Mouse (Mus musculus) induced T-regulatory cell, adult 2 months (primary cell): ENCODE results near the gene Sned1.
"Not testable (repeated sequence)": the region's sequence is repeated elsewhere in the genome, so short reads cannot be mapped to it uniquely, and the experiment has no call there.

Experiments
- DNase-seq: peaks from one replicate; pipeline ENCODE4 v3.0.0-alpha.2; 2012; ENCODE audit warnings: low read depth

Gene Sned1

DNA sequence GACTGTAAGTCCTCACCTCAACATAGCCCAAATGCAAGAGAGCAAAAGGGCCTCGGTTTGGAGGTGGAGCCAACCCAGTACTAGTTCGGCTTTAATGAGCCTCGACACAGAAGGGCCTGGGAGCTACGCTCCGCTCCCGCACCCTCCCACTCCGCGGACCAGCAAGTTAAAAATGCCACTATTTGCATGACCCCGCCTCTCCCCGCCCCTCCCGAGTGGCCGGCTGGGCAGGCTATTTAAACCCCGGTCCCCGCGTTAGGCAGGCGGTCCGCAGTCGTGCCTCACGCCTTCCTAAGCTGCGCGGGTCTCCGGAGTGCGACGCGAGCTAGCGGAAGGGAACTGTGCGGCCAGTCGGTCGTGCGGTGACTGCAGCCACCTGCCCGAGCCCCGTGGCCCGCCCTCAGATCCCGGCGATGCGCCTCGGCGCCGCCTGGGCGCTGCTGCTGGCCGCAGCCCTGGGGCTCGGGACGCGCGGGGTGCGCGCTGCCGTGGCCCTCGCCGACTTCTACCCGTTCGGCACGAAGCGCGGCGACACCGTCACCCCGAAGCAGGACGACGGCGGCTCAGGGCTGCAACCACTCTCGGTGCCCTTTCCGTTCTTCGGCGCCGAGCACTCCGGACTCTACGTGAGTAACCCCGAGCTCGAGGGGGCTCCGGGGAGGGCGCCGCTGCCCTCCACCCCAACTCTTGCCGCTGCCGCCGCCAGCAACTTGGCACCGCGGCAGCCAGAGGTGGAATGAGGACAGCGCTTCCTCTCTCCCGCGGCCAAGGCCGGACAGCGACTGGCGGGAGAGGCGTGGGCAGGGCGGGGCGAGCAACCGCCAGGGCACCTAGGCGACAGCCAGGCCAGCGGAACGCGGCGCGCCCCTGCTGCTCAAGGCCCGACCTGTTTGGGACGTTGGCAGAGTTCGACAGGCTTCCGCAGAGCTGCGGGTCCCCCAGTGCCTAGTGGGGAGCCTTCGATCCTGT, at the start of gene Sned1:
Gene Sned1, plus strand, starts transcription at position 266 of the 969 bp plus-strand sequence.
- peak; percentile 4 for DNase-seq

DNA sequence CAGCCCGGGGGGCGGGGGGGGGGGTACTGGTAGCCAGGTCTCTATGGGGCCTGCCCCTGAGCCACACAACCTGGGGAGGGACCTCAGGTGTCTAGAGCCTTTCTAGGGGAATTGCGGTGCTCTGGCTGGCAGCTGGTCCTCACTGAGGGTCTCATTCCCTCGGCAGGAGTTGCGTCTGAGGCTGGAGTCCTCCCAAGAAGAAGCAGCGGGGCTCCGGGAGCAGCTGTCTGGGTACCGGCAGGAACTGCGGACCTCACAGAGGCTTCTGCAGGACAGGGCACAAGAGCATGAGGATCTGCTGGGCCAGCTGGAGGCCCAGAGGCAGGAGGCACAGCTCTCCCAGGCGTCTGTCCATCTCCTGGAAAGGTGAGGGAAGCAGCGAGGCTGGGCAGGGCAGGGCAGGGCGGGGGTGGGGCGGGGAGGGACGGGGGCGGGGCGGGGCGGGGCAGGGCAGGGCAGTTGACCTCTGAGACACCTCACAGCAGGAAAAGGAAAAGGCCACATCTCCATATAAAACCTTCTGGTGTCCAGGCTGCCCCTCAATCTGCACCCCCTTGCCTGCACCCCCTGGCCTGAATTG, 44.8 kb upstream of the Sned1 start:
- no peak for DNase-seq

DNA sequence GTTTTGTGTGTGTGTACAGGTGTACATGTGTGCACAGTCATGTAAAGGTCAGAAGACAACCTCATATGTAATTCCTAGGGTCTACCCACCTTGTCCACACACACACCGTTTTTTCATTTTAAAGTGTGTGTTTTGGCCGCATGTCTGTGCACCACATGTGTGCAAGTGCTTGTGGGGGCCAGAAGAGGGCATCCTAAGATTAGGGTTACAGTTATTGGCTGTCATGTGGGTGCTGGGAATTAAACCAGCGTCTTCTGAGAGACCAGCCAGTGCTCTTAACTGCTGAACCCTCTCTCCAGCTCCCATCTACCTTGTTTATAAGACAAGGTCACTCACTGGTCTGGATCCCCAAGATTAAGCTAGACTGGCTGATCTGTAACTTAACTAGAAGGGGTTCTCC, 40.7 kb upstream of the Sned1 start:
- DNase-seq, result no peak

DNA sequence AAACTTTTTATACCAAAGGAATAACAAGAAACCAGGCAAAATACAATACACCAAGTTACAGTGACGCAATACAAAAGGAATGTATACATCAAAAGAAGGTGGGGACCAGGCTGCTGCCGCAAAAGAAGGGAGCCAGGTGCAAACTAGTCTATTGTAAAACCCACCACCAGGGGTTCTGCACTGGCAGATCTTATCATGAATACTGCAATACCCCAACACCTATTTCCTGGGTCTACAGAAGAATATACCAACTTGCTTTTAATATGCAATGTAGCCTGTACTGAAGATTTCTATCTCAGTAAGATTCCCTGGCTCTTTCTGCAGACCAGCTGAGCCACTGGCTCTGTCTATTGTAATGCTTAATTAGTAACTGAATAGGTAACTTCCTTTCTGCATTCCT, 38.2 kb upstream of the Sned1 start:
- DNase-seq, result not testable (repeated sequence)

DNA sequence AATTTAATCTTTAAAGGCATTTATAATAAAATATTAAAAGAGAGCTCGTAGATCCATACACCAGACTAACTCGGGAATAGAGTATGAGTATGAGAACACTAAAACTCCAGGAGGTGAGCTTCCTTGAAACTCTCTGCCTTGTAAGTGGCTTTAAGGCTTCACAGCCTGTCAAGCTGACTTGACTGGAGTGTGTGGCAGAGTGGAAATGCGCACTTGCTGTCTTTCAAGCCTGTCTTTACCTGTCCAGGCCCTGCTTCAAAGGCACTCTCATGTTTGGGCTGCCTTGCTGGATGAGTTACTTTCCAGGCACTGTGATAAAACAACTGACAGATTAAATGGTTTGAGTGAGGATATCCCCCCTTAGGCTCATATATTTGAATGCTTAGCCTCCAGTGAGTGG, 37.7 kb upstream of the Sned1 start:
- no peak for DNase-seq

DNA sequence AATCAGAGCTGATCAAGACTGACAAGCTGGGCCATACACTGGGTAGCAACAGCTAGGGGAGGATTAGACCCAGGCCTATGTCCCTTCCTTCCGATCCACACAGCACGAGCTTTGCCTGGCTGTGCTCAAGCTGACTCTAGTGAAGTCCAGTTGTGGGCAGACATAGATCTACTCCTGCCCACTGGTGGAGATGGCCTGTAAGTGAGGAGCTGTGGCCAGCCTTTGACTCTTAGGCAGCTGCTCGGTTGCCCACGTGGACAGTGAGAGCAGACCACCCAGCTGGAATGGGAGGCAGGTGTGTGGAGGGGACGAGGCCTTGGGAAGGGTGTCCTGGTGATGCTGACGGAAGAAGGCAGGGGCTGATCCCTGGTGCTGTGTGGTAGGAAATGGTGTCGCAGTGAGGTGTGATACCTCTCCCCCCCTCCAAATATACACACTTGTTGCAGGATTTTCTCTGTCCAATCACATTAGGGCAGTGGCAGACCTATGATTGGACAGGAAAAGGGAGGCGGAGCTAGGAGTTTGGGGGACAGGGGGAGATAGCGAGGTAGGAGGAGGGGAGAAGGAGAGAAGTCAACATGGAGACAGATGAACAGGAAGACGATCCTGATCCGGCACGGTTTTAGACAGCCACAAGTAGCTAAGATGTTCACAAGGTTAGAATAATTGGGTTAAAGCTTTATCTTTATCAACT, 29.2 kb upstream of the Sned1 start:
- no peak for DNase-seq

DNA sequence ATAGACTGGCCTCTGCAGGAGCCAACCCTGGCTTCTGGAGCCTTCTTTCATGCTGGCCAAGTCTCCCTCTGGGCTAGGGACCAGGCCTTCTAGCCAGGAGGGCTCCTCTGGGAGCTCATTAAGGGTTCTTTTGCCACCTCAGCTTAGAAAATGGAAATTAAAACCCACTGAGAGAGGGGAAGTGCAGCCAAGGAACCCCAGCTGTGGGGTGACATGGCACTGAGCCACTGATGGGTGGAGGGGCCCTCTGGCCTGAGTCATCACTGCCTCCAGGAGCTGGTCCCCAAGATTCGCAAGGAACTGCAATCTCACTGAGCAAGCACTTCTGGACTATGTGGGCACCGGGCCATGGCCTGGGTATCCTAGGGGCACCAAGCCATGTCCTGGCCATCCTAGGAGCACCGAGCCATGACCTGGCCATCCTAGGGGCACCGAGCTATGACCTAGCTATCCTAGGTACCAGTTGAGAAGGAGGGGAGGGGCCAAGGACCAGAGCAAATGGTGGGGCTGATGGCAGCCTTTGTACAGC, 28.0 kb upstream of the Sned1 start:
- no peak for DNase-seq

DNA sequence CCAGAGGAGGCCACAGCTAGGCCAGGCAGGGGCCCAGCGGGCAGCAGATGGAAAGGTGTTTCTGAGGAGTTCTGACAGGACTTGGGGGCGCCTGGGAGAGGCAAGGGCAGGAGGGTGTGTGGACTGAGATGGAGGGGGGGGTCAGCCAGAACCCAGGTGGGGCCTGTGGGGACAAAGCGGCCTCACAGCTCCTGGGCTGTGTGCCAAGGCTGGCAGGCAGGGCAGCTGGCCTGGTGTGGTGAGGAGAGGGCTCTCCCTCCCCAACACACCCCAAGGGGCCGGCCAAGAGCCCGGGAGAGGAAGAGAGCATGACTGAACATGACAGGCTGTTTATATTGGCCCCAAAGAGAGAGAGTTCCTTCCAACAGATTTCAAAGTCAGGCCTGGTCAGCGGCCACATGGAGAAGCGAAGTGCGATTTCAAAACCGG, 25.4 kb upstream of the Sned1 start:
- no peak for DNase-seq

DNA sequence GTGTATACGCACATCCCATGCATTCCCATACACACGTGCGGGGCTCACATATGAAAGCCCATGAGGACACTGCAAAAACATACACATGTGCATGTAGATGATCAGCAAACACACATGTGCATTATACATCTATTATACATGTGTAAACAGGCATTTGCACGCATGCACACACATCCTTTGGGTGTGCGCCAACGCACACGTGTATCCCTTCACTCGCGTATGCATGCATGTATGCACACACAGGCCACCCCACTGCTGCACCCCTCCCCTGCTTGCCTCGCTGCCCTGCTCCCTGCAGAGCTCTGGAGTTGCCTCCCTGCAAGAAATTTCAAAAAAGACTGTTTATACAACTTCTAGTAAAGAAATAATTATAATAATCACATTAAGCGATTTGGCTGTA, 24.6 kb upstream of the Sned1 start:
- DNase-seq, result no peak

DNA sequence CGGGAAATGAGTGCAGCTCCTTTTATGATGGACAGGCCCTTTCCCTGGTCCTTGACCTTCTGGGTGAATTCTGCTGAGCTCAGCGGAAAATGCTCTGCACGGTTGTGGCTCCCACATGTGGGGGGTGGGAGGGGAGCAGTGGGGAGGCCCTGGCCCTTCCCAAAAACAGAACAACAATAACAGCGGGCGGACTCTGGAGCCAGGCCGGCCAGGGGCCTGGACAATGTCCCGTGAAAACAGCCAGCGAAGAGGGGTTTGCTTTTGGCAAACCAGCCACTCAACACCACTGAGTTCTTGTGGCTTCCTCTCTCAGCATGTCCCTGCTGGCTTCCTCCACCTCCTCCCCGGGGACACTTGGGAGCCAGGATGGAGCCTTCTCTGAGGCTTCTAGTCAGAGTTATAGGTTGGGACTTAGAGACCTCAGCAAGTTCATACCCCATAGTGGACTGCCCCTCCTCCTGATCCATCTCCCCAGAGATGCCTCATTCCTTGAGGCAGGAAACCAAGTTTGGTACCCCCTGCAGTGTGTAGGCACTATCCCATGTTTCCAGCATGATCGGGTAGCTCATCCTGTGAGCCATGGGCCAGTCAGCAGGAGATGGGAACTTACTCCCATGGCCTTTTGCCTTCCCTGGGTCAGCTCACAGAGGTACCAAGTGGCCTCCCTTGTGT, 24.0 kb upstream of the Sned1 start:
- DNase-seq, result no peak

DNA sequence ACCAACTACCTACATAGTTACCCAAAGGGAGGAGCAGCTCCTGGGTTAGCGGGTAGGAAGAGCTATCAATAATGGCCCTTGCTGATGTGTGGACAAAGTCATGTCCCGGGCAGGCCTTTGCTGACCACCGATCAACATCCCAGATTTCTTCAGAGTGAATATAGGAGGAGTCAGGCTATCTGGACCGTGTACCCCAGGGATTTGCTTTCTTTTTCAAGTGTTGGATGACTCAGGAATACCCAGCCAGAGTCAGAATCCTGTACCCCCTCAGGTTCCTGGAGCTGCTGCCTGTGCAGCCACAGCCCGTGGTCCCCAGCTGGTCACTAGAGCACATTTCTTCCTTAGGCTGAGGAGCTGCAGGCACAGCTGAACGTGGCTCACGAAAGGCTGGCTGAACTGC, 23.2 kb upstream of the Sned1 start:
- no peak for DNase-seq

DNA sequence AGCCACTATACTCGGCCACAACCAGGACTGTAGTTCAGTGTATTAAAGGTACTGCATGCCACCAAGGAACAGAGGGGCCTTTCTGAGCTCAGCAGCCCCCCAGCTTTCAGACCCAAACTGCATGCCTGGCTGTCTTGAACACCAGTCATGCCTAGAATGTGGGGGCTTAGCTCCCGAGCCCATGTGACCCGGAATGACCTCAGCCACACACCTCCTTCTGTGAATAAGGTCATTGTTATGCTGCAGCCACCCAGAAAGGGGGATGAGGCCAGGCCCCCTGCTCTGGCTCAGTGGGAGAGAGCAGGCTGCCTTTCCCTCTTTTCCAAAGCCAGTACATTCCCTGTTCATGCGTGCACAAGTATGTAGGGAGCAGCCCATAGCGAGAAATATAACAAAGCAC, 21.0 kb upstream of the Sned1 start:
- DNase-seq, result no peak

DNA sequence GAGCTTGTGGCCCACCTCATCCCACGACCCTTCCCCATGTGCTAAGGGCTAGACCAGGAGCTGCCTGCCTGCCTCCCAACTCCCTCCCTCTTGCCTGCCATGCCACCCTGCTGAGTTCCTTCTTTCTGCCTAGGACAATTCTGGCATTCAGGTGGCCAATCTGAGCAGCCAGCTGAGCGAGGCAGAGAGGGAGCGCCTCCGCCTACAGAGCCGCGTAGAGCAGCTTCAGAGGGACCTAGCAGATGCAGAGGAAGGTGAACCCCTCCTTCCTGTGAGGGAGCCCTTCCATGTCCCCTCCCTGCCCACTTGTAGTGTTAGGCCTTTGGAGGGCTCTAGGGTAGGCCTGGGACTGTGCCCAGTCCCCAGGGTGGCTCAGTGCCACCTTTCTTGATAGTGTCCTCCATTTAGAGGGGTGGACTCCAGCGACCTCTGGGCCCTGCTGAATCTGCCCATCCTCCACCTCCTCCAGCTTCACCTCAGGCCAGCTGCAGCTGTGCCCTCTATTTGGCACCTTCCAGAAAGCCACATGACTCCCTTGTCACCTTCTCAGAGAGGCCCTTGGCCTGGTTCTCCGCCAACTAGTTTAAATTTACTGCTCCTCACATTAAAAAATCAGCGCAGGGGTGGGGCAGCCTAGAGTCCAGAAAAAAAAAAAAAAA, 18.7 kb upstream of the Sned1 start:
- DNase-seq, result no peak

DNA sequence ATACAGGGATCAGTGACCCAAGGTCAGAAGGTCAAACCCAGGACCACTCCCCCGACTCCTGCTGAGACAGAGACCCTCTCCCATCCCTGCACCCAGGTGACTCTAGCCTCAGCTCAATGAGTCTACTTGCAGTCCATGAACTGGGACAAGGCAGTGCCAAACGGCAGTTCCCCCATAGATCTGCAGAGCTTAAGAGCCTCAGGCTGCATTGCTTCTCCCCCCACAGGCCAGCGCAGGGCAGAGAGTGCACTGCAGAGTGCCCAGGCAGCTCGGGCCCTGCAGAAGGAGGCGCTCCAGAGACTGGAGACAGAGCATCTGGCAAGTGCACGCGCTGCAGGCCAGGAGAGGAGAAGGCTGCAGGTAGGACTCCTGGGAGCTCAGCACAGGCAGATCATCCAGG, 18.1 kb upstream of the Sned1 start:
- no peak for DNase-seq

DNA sequence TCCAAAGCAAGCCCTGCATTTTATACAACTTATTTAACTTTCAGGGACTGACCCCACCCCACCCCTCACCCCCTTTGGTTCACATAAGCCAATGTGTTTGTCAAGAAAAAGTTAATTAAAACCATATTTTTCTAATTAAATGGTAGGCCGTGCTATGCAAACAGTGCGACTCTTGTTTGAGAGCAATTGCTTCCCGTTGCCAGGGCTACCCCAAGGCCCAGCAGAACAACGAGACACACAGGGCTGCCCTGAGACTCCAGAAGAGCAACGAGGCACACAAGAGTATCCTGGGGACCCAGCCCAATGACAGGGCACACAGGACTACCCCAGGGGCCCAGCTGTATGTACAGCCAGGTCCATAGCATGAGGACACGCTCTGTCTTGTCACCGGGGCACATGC, 14.9 kb upstream of the Sned1 start:
- DNase-seq, result no peak

DNA sequence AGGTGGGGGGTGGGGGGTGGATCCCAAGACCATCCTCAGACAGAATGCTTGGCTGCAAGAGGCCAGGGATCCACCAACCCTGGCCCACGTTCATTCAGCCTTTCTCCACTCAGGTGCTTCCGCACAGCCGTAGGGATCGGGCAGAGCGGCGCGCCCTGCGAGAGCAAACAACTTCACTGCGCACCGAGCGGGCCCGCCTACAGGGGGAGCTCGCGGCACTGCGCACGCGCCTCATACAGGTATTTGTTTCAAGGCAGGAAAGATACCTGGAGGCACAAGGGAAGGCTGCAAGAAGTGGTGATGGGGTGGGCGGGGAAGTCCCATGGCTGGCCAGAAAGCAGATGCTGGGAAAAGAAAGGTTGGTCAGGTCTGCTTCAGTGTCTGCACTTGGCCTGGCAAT, 11.7 kb upstream of the Sned1 start:
- peak; percentile 51 for DNase-seq

DNA sequence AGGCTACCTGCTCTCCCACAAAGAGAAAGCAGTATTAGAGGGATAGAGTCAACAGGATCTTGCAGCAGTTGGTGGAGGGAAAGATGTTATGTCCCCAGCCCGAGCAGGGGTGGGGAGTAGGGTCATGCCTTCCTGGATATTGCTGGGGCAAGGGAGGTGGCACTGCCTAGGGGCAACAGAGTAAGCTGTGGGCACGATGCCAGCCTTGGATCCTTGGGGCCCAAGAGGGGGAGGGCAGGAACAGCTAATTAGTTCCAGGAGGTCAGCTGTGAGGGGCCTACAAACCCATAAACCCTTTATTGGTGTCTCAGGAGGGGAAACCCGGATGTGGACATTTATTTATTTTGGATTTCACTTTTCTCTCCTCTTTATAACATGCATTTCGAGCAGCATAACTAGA, 10.4 kb upstream of the Sned1 start:
- no peak for DNase-seq

DNA sequence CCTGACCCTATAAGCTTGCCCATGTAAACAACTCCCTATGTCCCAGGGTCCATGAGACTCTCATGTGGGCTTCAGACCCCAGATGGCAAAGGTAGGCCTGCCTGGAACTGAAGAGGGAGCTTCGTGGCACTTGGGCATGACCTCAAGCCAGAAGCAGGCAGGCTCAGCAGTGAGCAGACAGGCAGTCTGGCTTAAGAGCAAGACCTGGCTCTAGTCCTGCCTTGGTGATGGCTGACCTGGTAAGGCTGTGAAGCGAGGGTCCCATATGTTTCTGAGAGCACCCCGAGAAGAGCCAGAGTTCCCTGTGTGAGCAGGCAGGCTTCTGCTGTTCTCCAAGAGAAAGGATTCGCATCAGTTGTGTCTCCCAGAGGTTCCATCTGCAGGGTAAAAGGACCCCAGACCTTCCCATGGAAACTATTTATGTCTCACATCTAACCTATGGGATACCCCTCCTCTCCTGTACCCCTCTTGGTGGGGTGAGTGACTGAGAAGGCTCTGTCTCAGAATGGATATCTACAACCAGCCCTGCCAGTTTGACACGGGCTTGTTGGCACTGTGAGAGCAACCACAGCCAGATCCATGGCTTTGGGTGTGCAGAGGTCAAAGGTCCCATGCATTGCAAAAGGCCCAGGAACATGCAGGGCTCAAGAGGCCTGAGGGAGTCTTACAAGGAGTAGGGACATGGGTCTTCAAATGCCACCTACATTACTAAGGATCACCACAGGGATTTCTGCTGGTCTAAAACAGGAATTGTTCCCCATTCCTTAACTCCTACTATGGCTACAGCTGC, 9.7 kb upstream of the Sned1 start:
- DNase-seq, result no peak

DNA sequence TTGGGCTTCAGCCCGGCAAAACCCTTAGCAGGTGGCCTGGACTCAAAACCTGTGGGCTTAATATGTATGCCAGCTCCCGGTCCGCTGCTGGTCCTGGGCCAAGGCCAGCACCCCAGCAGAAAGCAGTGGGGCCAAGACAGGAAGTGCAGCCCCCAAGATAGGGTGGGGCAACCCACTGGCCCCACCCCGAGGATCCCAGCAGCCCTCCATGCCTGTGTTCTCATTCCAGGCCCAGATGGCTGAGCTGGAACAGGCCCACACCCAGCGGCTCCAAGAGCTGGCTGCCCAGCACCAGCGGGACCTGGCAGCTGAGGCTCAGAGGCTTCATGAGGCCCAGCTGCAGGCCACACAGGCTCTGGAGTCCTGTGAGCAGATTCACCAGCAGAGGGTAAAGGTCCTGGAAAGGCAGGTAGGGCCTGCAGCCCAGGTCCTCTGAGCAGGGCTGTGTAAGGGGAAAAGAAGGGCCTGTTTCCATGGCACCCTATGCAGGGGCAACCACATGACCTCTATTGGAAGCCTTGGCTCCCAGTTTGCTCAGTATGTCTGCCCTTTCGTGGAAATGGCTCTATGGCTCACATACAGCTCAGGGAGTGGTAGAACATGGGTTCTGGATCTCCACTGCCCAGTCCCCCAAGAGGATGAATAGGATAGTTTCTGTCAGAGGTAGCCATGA, 8.2 kb upstream of the Sned1 start:
- DNase-seq, result no peak

DNA sequence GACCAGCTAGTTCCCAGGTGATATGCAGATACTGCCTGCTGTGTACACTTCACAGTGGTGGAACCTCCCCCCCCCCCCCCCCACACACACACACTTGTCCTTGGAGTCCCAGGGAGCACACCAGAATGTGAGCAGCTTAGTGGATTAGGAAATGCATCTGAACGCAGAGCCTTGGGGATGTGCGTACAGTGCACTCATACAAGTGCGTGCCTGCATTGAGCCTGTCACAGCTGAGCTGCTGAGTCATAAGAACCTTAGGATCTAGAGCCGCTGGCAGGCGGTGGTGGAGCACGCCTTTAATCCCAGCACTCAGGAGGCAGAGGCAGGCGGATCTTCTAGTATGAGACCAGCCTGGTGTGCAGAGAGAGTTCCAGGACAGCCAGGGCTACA, 7.7 kb upstream of the Sned1 start:
- DNase-seq, result no peak
